Mouse (Mus musculus): ENCODE results near the gene Scd4. TPM values are rescaled to one million over a fixed set of nuclear protein-coding genes. Genes with fewer than 3 reads are reported as not detected.
"Not testable (repeated sequence)": the region's sequence is repeated elsewhere in the genome, so short reads cannot be mapped to it uniquely, and the experiment has no call there.

The Scd4 gene
- polyA plus RNA-seq, 1 experiment from 2014 or later, result 0.12 TPM

- Histone ChIP-seq H3K36me3 (ENCODE audit: insufficient read depth, low read length) (no peaks in the 10 kb centered on the region), H3K27ac (no peak overlapping the region), H3K4me2 (ENCODE audit: low read length) (no peak overlapping the region), H3K4me1 (replicated peaks; ENCODE audit: insufficient read depth, low read length) (no peaks in the 10 kb centered on the region), H3K27me3 (ENCODE audit: insufficient read depth, low read length) (no peaks in the 10 kb centered on the region), H3K4me3 (replicated peaks; ENCODE audit: low read depth, low read length) (no peak overlapping the region), H3K9ac (ENCODE audit: low read depth, low read length) (no peak overlapping the region), H3K9me3 (replicated peaks; ENCODE audit: low read length) (no peaks in the 10 kb centered on the region)
- DNase-seq (ENCODE audit: low spot score), result no peak
- TF ChIP-seq CTCF (IDR thresholded peaks at IDR 0.05; ENCODE audit: low read depth), result no peak
- no peak for ATAC-seq (replicated peaks; ENCODE audit: low FRiP score, low read depth)
- WGBS, result 88% methylated on average over 3 of the region's 3 CpGs
Measured at GRCm38 (mm10) chr19:44320316-44320715, 12.6 kb upstream of the Scd4 start.

GRCm38 (mm10) chr19:44321201-44321600 lies 11.7 kb upstream of the Scd4 start:
- 72% methylated on average over 4 of the region's 4 CpGs for WGBS
- H3K27ac ChIP-seq, result no peak overlapping the region
- no peaks in the 10 kb centered on the region for H3K9me3 ChIP-seq (replicated peaks; ENCODE audit: low read length)
- no peaks in the 10 kb centered on the region for H3K4me1 ChIP-seq (replicated peaks; ENCODE audit: insufficient read depth, low read length)
- TF ChIP-seq CTCF (IDR thresholded peaks at IDR 0.05; ENCODE audit: low read depth), result no peak
- H3K4me2 ChIP-seq (ENCODE audit: low read length), result no peak overlapping the region
- H3K9ac ChIP-seq (ENCODE audit: low read depth, low read length), result no peak overlapping the region
- H3K36me3 ChIP-seq (ENCODE audit: insufficient read depth, low read length), result no peaks in the 10 kb centered on the region
- DNase-seq (ENCODE audit: low spot score), result no peak
- ATAC-seq (replicated peaks; ENCODE audit: low FRiP score, low read depth), result no peak
- H3K27me3 ChIP-seq (ENCODE audit: insufficient read depth, low read length), result no peaks in the 10 kb centered on the region
- no peak overlapping the region for H3K4me3 ChIP-seq (replicated peaks; ENCODE audit: low read depth, low read length)

DNA sequence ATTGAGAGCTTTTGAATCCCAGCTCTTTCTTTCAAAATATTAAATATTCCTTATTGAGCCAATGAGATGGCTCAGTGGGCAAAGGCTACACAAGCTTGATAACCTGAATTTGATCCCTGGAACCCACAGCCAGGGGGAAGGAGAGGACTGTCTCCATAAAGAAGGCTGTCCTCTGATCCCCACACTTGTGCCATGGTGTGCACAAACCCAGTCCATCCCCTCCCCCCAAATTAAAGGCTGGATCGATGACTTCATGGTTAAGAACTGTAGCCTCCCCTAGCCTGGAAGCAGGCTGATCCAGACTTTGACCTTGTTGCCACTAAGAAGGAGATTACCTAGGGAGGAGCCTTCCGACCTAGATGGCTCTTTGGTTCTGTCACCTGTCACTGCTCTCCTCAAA lies 11.3 kb upstream of the Scd4 start:
- H3K27me3 ChIP-seq (ENCODE audit: insufficient read depth, low read length), result no peaks in the 10 kb centered on the region
- no peaks in the 10 kb centered on the region for H3K4me1 ChIP-seq (replicated peaks; ENCODE audit: insufficient read depth, low read length)
- no peak overlapping the region for H3K9ac ChIP-seq (ENCODE audit: low read depth, low read length)
- DNase-seq (ENCODE audit: low spot score) (no peak), ATAC-seq (replicated peaks; ENCODE audit: low FRiP score, low read depth) (no peak)
- H3K36me3 ChIP-seq (ENCODE audit: insufficient read depth, low read length), result no peaks in the 10 kb centered on the region
- no peak overlapping the region for H3K27ac ChIP-seq
- TF ChIP-seq CTCF (IDR thresholded peaks at IDR 0.05; ENCODE audit: low read depth), result no peak
- H3K9me3 ChIP-seq (replicated peaks; ENCODE audit: low read length), result no peaks in the 10 kb centered on the region
- H3K4me2 ChIP-seq (ENCODE audit: low read length), result no peak overlapping the region
- H3K4me3 ChIP-seq (replicated peaks; ENCODE audit: low read depth, low read length), result no peak overlapping the region
- WGBS, result 71% methylated on average over 2 of the region's 2 CpGs

GRCm38 (mm10) chr19:44329566-44329965 lies 3.3 kb upstream of the Scd4 start:
- no peak for ATAC-seq (replicated peaks; ENCODE audit: low FRiP score, low read depth)
- H3K27ac ChIP-seq, result no peak overlapping the region
- no peak overlapping the region for H3K4me3 ChIP-seq (replicated peaks; ENCODE audit: low read depth, low read length)
- DNase-seq (ENCODE audit: low spot score), result no peak
- TF ChIP-seq CTCF (IDR thresholded peaks at IDR 0.05; ENCODE audit: low read depth), result no peak
- no peaks in the 10 kb centered on the region for H3K4me1 ChIP-seq (replicated peaks; ENCODE audit: insufficient read depth, low read length)
- H3K27me3 ChIP-seq (ENCODE audit: insufficient read depth, low read length), result no peaks in the 10 kb centered on the region
- H3K9me3 ChIP-seq (replicated peaks; ENCODE audit: low read length), result no peaks in the 10 kb centered on the region
- WGBS, result 57% methylated on average over 2 of the region's 2 CpGs
- no peak overlapping the region for H3K9ac ChIP-seq (ENCODE audit: low read depth, low read length)
- no peaks in the 10 kb centered on the region for H3K36me3 ChIP-seq (ENCODE audit: insufficient read depth, low read length)
- H3K4me2 ChIP-seq (ENCODE audit: low read length), result no peak overlapping the region

DNA sequence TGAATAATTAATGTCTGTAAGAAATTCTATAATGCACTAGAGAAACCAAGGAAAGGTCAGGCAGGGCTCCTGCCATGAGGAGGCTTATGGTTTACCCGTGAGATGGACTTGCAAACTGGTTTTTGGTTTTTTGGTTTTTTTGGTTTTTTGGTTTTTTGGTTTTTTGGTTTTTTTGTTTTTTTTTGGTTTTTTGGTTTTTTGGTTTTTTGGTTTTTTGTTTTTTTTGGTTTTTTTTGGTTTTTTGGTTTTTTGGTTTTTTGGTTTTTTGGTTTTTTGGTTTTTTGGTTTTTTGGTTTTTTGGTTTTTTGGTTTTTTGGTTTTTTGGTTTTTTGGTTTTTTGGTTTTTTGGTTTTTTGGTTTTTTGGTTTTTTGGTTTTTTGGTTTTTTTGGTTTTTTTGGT lies 1.8 kb upstream of the Scd4 start:
- not testable (repeated sequence) for H3K4me3 ChIP-seq (replicated peaks; ENCODE audit: low read depth, low read length); H3K4me1 ChIP-seq (replicated peaks; ENCODE audit: insufficient read depth, low read length); H3K36me3 ChIP-seq (ENCODE audit: insufficient read depth, low read length); H3K9me3 ChIP-seq (replicated peaks; ENCODE audit: low read length); DNase-seq (ENCODE audit: low spot score); H3K4me2 ChIP-seq (ENCODE audit: low read length); ATAC-seq (replicated peaks; ENCODE audit: low FRiP score, low read depth); H3K27me3 ChIP-seq (ENCODE audit: insufficient read depth, low read length); H3K9ac ChIP-seq (ENCODE audit: low read depth, low read length); H3K27ac ChIP-seq
- WGBS, result 97% methylated on average over 1 of the region's 1 CpGs

- ATAC-seq (replicated peaks; ENCODE audit: low FRiP score, low read depth), result no peak
- no peak overlapping the region for H3K4me2 ChIP-seq (ENCODE audit: low read length)
- no peak for TF ChIP-seq CTCF (IDR thresholded peaks at IDR 0.05; ENCODE audit: low read depth)
- H3K9ac ChIP-seq (ENCODE audit: low read depth, low read length), result no peak overlapping the region
- H3K4me1 ChIP-seq (replicated peaks; ENCODE audit: insufficient read depth, low read length), result no peaks in the 10 kb centered on the region
- 78% methylated on average over 5 of the region's 5 CpGs for WGBS
- DNase-seq (ENCODE audit: low spot score), result no peak
- no peaks in the 10 kb centered on the region for H3K9me3 ChIP-seq (replicated peaks; ENCODE audit: low read length)
- H3K27ac ChIP-seq, result no peak overlapping the region
- H3K36me3 ChIP-seq (ENCODE audit: insufficient read depth, low read length), result no peaks in the 10 kb centered on the region
- H3K27me3 ChIP-seq (ENCODE audit: insufficient read depth, low read length), result no peaks in the 10 kb centered on the region
- H3K4me3 ChIP-seq (replicated peaks; ENCODE audit: low read depth, low read length), result no peak overlapping the region
Measured at GRCm38 (mm10) chr19:44331911-44332310, 981 bp upstream of the Scd4 start.

- Histone ChIP-seq H3K9ac (ENCODE audit: low read depth, low read length) (no peak overlapping the region), H3K9me3 (replicated peaks; ENCODE audit: low read length) (no peaks in the 10 kb centered on the region), H3K4me1 (replicated peaks; ENCODE audit: insufficient read depth, low read length) (no peaks in the 10 kb centered on the region), H3K4me3 (replicated peaks; ENCODE audit: low read depth, low read length) (no peak overlapping the region), H3K27me3 (ENCODE audit: insufficient read depth, low read length) (no peaks in the 10 kb centered on the region), H3K27ac (no peak overlapping the region), H3K36me3 (ENCODE audit: insufficient read depth, low read length) (no peaks in the 10 kb centered on the region), H3K4me2 (ENCODE audit: low read length) (no peak overlapping the region)
- 67% methylated on average over 8 of the region's 8 CpGs for WGBS
- ATAC-seq (replicated peaks; ENCODE audit: low FRiP score, low read depth) (no peak), DNase-seq (ENCODE audit: low spot score) (no peak)
- TF ChIP-seq CTCF (IDR thresholded peaks at IDR 0.05; ENCODE audit: low read depth), result no peak
Measured at GRCm38 (mm10) chr19:44332326-44332725, 566 bp upstream of the Scd4 start.
